Mouse (Mus musculus): Measurements from ENCODE around the gene Calm3.
A peak's percentile ranks its signal among the peaks of the same experiment; 100 is the strongest.

Calm3 gene

GRCm38 (mm10) chr7:16891641-16892351, 32.1 kb downstream of the Calm3 start, which contains the start of gene Gng8:
TSS of gene Gng8 (plus strand) at chr7:16891786.
- peak; percentile 93 for DNase-seq (ENCODE audit: low read depth, low spot score)

- DNase-seq (ENCODE audit: low read depth, low spot score), result peak; percentile 92
Observed at GRCm38 (mm10) chr7:16890944-16891343, 33.0 kb downstream of the Calm3 start.

- peak; percentile 46 for DNase-seq (ENCODE audit: low read depth, low spot score)
Observed at GRCm38 (mm10) chr7:16890536-16890935, 33.4 kb downstream of the Calm3 start.

- DNase-seq (ENCODE audit: low read depth, low spot score), result no peak
Observed at GRCm38 (mm10) chr7:16885905-16886304, 38.0 kb downstream of the Calm3 start.

GRCm38 (mm10) chr7:16885271-16885776, 38.6 kb downstream of the Calm3 start:
- no peak for DNase-seq (ENCODE audit: low read depth, low spot score)

- DNase-seq (ENCODE audit: low read depth, low spot score), result no peak
Observed at GRCm38 (mm10) chr7:16884334-16884733, 39.6 kb downstream of the Calm3 start.

GRCm38 (mm10) chr7:16883162-16883561, 40.8 kb downstream of the Calm3 start:
- no peak for DNase-seq (ENCODE audit: low read depth, low spot score)

- no peak for DNase-seq (ENCODE audit: low read depth, low spot score)
Observed at GRCm38 (mm10) chr7:16880615-16881014, 43.3 kb downstream of the Calm3 start.

- no peak for DNase-seq (ENCODE audit: low read depth, low spot score)
Observed at GRCm38 (mm10) chr7:16879796-16880547, 43.9 kb downstream of the Calm3 start.

- DNase-seq (ENCODE audit: low read depth, low spot score), result no peak
Observed at GRCm38 (mm10) chr7:16877717-16878116, 46.2 kb downstream of the Calm3 start.

GRCm38 (mm10) chr7:16876608-16877007, 47.3 kb downstream of the Calm3 start:
- DNase-seq (ENCODE audit: low read depth, low spot score), result no peak

GRCm38 (mm10) chr7:16876006-16876405, 47.9 kb downstream of the Calm3 start:
- DNase-seq (ENCODE audit: low read depth, low spot score), result no peak

- peak; percentile 15 for DNase-seq (ENCODE audit: low read depth, low spot score)
Observed at GRCm38 (mm10) chr7:16875326-16875725, 48.6 kb downstream of the Calm3 start.

GRCm38 (mm10) chr7:16875310-16875325, 48.8 kb downstream of the Calm3 start, which contains the start of gene Dact3:
TSS of gene Dact3 (plus strand) at chr7:16875317.
- DNase-seq (ENCODE audit: low read depth, low spot score), result no peak

GRCm38 (mm10) chr7:16874756-16875309, 49.1 kb downstream of the Calm3 start:
- DNase-seq (ENCODE audit: low read depth, low spot score), result peak; percentile 99

GRCm38 (mm10) chr7:16874190-16874589, 49.7 kb downstream of the Calm3 start:
- DNase-seq (ENCODE audit: low read depth, low spot score), result peak; percentile 84

GRCm38 (mm10) chr7:16873392-16873791, 50.5 kb downstream of the Calm3 start:
- DNase-seq (ENCODE audit: low read depth, low spot score), result peak; percentile 13

- no peak for DNase-seq (ENCODE audit: low read depth, low spot score)
Observed at GRCm38 (mm10) chr7:16872478-16872877, 51.4 kb downstream of the Calm3 start.

GRCm38 (mm10) chr7:16871600-16871999, 52.3 kb downstream of the Calm3 start:
- peak; percentile 60 for DNase-seq (ENCODE audit: low read depth, low spot score)

- DNase-seq (ENCODE audit: low read depth, low spot score), result no peak
Observed at GRCm38 (mm10) chr7:16869497-16869896, 54.4 kb downstream of the Calm3 start.

GRCm38 (mm10) chr7:16867488-16867887, 56.4 kb downstream of the Calm3 start:
- no peak for DNase-seq (ENCODE audit: low read depth, low spot score)
